Mouse (Mus musculus) ES-Bruce4 (cell line): Measurements from ENCODE around the gene Ippk.

ENCODE experiments used
- CTCF ChIP-seq: IDR thresholded peaks from one replicate; pipeline ENCODE4 v1.8.1; 2011; ENCODE audit warnings: low read depth, low read length
- POLR2A ChIP-seq: IDR thresholded peaks from one replicate; pipeline ENCODE4 v1.8.1; 2011; ENCODE audit warnings: low read length; ENCODE audit not compliant: insufficient read depth

- TF ChIP-seq CTCF (no peak), POLR2A (no peak)
These were observed 48.0 kb downstream of the Ippk start for GRCm38 (mm10) chr13:49469002-49469401.
